Mouse (Mus musculus): Measurements from ENCODE around the gene Cd2bp2. TPM values are rescaled to one million over a fixed set of nuclear protein-coding genes. Genes with fewer than 3 reads are reported as not detected.
"Not testable (repeated sequence)": the region's sequence is repeated elsewhere in the genome, so short reads cannot be mapped to it uniquely, and the experiment has no call there.

Gene Cd2bp2
- total RNA-seq, 2 experiments from 2014 or later: 51.6 to 62.3 TPM

DNA sequence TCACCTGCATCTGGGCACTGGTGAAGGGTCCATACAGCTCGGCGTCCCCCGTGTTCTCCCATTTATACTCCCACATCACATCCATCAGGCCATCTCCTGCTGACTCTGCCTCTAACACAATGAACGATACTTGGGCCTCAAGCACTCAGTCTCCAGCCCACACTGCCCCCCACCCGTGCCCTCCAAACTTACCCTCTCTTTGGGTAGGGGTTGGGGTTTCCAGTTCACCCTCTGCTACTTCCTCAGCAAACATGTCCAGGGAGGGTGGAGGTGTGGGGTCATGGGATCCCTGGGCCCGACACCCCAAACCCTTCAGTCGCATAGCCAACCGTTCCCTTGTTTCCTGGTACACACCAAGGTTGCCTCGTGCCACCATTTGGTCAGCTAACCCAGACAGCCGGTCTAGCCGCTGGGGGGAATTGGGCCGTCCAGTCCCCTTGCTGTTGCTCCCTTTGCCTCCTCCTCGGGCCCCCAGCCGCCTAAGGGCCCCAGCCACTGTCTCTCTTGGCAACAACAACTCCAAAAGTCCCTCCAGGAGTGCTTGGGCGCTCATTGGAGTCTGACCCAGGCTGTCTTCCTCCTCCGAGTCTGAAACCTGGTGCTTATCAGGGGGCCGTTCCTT lies 1.7 kb downstream of the Cd2bp2 start:
- DNase-seq (ENCODE audit: low spot score in 2 of 2): no peak

DNA sequence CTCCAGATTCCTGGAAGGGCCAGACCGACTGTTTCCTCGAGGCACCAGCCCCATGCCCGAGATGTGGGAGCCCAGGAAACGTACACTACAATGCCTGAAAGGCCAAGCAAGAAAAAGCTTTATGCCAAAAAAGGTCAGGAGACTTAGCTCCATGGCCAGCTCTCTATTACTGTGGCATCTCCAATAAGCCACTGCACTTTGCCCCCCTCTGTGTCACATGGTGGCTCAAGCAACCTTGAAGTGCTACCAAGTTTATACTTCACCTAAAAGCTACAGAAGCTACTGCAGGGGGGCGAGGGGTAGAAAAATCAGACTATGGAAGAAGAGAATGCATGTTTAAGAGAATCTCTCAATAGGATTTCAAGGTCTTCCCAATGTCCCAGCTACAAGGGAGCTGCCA lies 2.9 kb downstream of the Cd2bp2 start:
- DNase-seq (ENCODE audit: low spot score in 2 of 2): no peak

DNA sequence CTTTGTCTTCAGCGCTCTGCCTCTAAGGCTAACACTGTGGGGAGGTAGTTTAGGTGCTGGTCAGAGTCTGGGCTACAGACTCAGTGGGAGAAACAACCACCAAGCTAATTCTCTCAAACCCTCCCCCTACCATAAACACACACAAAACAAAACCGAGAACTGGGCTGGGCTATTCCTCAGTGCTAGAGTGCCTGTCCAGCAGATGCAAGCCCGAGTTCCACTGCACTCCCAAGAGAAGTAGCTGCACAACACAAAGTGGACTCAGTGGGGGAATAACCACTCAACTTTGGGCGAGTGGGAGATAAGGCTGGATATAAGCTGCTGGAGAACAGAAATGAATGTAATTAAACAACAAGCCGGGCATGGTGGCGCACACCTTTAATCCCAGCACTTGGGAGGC lies 5.2 kb downstream of the Cd2bp2 start:
- no peak for DNase-seq (ENCODE audit: low spot score in 2 of 2)

DNA sequence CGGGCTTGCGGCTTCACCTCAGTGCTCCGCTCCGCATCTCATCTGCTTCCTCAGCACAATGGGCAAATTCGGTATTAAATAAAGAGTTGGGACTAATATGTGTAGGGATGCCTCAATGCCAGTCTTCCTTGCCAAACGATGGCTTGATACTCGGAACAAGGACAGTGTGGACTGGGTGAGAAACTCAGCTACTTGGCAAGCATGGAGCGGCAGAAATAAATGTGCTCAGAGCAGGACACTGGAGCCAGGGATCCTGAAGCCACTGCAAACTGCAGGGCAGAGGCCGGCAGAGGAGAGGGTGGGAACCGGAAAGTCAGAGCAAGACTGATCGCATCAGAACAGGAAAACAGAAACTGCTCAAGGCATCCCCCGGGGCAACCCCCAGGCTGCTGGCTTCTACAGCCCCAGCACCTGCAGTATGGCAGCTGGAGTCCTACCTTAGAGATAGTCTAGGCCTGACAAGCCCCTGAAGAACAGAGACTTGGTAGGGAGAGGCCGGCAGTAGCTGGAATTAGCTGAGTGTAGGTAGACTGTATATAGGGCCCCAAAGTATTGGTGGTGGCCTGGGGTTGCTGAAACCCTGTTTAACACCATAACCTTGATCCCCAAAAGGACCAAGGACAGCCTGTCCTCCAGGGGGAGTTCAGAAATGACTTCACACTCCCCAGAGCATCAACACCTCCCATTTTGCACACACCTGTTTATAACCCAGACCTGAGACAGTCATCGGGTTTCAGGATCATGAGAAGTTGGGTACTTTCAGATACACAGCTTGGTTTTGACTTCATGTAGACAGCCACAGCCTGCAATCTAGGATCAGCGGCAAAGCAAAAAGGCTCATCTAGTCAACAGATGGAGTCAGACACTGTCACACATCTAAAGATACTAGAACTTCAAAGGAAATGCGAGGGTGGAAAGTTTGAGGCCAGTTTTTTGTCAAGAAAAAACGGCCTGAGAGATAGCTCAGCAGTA lies 7.3 kb downstream of the Cd2bp2 start:
- no peak for DNase-seq (ENCODE audit: low spot score in 2 of 2)

DNA sequence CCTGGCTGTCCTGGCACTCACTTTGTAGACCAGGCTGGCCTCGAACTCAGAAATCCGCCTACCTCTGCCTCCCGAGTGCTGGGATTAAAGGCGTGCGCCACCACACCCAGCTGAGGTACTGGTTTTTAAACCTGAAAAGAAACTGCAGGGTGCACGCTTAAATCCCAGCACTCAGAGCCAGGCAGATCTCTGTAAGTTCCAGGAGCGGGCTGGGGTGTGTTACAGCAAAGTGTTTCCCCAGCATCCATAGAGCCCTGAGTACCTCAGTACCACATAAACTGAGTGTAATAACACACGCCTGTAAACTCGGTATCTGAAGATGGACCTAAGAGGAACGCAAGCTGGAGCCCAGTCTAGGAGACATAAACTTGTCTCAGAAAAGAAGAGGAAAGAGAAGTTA lies 8.5 kb downstream of the Cd2bp2 start:
- no peak for DNase-seq (ENCODE audit: low spot score in 2 of 2)

DNA sequence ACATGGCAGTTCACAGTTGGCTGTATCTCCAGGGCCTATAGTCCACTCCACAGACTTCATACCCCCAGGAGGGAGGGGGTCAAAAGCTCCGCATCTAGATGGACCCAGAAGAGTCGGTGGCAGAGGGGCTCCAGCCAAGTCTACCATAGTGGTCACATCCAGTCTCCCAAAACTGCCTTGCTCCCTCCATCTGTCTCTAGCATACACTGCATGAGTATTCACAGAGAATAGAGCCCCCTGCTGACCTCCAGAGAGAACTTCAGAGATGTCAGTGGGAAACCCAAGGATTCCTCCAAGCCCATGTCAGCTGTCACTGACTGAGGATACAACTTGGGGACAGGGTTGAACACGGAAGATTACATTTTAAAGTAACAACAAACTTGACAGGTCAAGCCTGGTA lies 10.2 kb downstream of the Cd2bp2 start:
- no peak for DNase-seq (ENCODE audit: low spot score in 2 of 2)

DNA sequence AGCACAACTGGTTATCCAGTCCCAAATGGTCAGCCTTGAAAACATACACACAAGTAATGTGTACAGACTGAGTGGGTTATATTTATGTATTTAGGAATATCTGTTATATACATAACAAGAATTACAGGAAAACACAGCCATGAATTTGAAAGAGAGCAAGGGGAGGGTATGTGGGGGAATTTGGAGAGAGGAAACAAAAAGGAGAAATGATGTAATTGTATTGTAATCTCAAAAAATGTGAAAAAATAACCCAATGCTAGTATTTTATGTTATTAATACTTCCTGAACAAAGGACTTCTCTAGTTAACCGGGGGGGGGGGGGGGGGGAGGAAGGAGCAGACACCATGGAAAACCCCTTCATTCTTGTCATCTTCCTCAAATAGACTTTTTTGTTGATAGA lies 11.1 kb downstream of the Cd2bp2 start:
- DNase-seq (ENCODE audit: low spot score in 2 of 2): no peak

DNA sequence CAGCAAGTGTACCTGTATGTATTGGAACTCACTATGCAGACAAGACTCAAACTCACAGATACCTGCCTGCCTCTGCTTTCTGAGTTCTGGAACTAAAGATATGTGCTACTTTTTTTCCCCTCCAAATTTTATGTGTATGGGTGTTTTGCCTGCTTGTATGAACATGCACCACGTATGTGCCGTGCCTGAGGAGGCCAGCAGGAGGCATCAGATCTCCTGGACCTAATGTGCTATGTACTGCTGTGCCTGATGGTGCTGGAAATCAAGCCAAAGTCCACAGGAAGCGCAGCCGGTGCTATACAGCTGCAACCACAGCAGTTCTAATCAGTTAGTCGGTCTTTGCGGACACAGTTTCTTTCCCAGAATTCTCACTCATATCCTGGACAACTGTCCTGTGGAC lies 12.0 kb downstream of the Cd2bp2 start:
- no peak for DNase-seq (ENCODE audit: low spot score in 2 of 2)

DNA sequence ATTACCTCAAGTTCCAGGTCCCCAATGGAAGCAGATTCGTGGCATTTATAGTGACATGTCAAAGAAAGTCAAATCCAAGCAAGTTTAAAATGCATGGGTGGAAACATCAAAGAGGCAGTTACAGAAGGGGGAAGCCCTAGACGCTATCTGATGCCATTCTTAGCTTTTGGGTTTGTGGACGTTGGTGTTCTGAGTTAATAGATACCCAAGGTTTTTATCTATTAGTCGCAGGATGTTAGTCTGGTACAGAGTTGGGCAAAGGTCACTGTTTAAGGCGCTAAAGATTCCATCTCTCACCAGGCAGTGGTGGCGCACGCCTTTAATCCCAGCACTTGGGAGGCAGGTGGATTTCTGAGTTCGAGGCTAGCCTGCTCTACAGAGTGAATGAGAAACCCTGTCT lies 12.5 kb downstream of the Cd2bp2 start:
- no peak for DNase-seq (ENCODE audit: low spot score in 2 of 2)

DNA sequence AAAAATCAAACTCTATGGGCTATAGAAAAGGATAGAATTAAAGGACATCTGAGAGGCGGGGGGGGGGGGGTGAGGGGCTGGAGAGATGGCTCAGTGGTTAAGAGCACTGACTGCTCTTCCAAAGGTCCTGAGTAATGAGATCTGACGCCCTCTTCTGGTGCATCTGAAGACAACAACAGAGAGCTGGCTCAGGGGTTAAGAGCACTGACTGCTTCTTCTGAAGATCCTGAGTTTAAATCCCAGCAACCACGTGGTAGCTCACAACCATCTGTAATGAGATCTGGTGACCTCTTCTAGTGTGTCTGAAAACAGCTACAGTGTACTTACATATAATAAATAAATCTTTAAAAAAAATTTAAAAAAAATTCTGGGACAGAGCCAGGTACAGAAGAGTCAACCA lies 14.1 kb downstream of the Cd2bp2 start:
- not testable (repeated sequence) for DNase-seq (ENCODE audit: low spot score in 2 of 2)

DNA sequence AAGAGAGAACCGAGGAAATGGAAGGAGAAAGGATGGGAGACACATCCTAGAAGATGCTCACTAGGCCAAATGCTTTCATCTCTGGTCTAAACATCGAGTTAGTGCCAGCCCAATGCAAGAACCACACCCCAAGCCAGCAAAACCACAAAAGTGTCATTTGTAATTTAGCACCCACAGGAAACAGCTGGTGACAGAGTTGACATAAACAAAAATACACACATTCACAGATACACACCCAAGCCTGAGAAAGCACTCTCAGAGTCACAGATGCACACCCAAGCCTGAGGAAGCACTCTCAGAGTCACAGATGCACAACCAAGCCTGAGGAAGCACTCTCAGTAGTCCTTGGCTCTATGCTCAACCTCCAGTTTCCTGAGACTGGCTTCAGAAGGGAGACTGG lies 15.1 kb downstream of the Cd2bp2 start:
- DNase-seq (ENCODE audit: low spot score in 2 of 2): no peak

DNA sequence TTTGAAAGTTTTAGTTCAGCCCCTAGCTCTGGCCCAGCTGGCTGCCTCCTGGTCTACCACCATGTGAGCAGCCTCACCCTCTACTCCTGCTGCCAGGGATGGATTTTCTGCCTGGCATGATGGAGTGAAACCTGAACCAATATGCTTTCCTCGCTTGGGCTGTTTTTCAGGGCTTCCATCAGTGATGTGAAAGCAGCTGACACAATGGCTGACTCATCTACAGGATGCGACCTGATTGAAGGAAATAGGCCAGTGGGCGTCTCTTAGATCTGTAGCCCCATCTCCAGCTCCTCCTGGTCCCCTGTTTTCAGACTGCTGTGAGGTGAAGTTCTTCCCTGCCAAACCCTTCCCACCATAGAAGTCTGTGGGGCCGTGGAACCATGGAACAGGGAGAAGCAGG lies 18.9 kb downstream of the Cd2bp2 start:
- DNase-seq (ENCODE audit: low spot score in 2 of 2): no peak

DNA sequence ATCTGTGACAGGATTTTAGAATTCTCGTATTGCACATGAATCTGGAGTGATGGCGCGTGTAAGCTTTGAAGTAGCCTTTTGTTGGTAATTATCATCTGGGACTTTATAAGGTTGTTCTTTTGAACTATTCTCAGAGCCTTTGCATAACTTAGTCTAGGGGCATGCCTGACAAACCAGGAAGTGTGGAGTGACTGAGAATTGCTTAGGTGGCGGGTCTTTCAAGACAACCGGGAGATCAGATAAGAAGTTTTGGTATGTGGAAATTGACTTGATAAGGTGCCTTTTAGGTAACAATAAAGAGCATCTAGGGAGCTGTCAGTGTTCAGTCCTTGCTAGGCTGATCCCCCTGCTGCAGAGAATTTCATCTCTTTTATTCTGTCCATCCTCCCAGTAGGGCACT lies 29.3 kb downstream of the Cd2bp2 start:
- DNase-seq (ENCODE audit: low spot score in 2 of 2): no peak

DNA sequence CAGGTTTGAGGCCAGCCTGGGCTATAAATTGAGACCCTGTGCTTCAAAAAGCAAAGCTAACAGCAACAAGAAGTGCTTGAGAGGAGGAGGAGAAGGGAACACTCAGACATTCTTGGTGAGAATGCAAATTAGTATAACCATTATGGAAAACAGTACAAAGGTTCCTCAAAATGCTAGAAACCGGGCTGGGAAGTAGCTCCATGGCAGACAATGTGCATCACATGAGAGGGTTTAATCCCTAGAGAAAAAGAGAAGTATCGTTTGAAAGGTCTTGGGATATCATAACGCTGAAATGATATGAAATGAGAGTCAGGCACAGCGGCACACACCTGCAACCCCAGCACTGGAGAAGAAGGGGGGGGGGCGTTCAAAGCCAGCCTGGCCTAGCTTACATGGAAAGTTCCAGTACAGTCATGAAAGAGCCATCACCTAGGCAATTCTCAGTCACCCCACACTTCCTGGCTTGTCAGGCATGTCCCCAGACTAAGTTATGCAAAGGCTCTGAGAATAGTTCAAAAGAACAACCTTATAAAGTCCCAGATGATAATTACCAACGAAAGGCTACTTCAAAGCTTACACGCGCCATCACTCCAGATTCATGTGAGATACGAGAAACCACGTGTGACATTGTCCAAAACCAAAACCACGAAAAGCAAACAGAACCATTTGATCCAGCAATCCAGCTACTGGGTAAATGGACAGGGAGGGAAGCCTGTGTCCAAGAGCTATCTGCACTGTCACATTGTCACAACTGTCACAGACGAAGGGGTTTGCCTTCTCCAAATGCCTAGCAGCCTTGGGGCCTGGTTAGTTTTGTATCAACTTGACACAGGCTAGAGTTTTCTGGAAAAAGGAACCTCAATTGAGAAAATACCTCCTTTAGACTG lies 30.0 kb downstream of the Cd2bp2 start:
- DNase-seq (ENCODE audit: low spot score in 2 of 2): no peak

DNA sequence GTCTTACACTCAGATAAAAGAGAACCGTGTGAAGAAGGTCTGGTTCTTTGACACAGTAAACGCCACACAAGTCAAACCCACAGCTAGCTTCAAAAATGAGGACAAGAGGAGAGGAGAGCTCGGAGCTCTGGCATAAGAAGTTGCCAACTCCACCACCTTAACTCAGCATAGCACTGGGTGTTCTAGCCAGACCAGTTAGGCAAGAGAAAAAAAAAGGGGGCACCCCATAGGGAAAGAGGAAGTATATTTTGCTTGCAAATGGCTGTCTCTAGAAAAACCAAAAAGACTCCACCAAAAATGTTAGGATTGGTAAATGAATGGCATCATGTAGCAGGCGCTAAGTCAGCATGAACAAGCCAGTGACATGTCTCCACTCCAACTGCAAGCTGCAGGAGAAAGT lies 31.8 kb downstream of the Cd2bp2 start:
- DNase-seq (ENCODE audit: low spot score in 2 of 2): no peak

DNA sequence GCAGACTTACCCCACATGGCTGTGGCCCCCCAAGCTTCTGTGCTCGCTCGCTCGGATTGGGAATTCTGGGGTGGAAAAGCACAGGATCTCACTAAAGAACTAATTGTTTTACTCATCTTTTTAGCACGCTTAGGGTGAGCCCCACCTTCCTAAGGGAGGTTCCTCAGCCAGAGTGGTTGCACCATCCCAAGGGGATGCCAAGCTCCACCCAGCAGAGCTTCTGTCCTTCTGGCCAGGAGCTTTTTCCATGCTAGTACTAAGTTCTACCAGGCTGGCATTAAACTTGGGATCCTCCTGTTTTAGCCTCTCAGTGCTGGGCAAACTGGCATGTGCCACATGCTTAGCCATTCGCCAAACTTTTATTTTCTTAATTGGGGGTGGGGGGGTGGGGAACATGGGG lies 33.3 kb downstream of the Cd2bp2 start:
- no peak for DNase-seq (ENCODE audit: low spot score in 2 of 2)

DNA sequence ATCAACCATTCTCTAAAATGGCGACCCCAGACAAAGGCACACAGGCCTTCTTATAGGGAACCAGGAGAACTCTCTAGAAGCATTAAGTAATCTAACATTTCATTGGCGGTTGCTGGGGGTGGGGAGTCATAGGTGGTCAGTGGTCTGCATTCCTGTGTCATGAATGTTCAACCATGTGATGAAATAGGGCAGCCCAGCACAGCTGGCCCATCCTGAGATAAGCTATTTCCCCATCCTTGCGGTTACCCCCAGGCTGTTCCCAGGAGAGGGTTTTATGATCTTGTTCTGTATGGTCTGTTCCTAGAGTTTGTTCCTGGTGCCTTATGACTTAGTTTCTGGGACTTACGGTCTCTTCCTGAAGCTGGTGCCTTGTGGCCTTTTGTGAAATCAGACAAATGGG lies 38.3 kb downstream of the Cd2bp2 start:
- DNase-seq (ENCODE audit: low spot score in 2 of 2): no peak

DNA sequence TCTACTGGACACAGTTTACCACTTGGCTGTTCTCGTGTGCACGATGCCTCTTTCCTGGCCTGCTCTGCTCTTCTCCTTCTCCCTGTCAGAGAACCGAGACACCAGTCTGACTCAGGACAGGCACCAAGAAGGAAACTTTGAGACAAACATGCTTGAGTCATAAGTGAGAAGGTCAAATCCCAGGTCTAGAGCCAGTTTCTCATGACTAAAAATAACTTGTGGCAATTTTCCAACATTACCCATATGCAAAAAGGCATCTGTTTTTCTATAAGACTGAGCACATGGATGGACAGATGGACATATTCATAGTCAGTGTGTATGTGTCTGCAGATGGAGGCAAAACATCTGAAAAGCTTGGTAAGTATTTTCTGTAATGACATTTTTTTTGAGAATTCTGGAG lies 42.4 kb downstream of the Cd2bp2 start:
- no peak for DNase-seq (ENCODE audit: low spot score in 2 of 2)

DNA sequence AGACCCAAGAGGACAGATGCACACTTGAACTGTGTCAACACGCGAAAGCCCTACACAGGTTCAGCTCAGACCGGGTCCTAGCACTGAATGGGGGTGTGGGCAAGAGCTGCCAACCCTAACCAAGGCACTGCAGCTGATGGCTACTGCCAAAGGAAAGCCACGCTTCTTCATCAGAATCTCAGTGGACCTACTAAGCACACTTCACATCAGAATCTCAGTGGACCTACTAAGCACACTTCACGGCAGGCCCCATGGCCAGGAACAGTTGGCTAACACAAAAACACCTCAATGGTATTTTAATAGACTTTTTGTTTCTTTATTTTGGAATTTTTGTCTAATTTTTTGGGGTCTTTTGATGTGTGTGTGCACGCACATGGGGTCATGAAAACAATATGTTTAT lies 43.4 kb downstream of the Cd2bp2 start:
- no peak for DNase-seq (ENCODE audit: low spot score in 2 of 2)

DNA sequence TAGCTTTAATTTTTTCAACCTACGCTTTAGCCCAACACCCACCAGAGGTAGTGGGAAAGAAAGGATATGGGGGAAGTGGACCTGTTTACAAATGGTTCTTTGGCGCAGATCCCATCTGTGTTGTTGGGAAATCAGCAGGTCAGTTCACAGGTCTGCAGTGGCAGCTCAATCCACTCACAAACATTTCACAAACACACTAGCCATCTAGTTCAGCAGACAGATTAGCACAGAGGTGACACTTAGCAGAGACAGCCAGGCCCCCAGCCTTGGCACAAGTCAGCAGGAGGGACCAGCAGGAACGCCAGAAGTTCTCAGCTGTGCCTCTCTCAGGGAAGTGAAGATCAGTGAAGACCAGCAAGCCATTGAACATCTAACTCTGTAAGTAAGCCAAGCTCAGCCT lies 47.9 kb downstream of the Cd2bp2 start:
- DNase-seq (ENCODE audit: low spot score in 2 of 2): no peak

DNA sequence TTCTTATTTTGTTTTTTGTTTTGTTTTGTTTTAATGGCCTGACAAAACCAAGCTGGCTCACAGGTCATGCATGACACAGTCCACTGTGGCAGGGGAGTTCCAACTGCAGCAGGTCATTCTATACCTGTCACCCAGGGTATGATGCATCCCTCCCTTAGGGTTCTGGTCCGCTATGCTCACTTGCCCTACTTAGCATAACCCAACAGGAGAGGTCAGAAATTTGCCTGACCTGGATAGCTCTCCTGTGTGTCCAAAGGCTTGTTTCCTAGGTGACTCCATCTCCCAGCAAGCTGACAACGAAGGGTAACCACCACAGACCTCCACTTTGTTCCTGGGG lies 49.6 kb downstream of the Cd2bp2 start:
- DNase-seq (ENCODE audit: low spot score in 2 of 2): no peak

All from adrenal gland, adult 18-20 months (tissue).